Mouse (Mus musculus) monocyte, adult 5-6 weeks (primary cell): ENCODE measurements around the gene Myh14. TPM values are rescaled to one million over a fixed set of nuclear protein-coding genes. Genes with fewer than 3 reads are reported as not detected.
A peak's percentile ranks its signal among the peaks of the same experiment; 100 is the strongest.

ENCODE experiments used
- ATAC-seq: fragments of 153-309, 156-312 bp; replicated peaks from 2 replicates; pipeline ENCODE4 v1.8.0; 2017; ENCODE audit warnings: mild to moderate bottlenecking; ENCODE audit not compliant: low TSS enrichment, insufficient number of reproducible peaks, severe bottlenecking, poor library complexity, low FRiP score
- total RNA-seq: library from RNA; stranded (forward); fragments of 200-1000, 200-491, 200-594 nt; gene quantifications from 3 replicates; pipeline ENCODE4 v1.2.3, GENCODE M21; 2017

Myh14 gene
- total RNA-seq, 1 experiment from 2014 or later, result not detected

GRCm38 (mm10) chr7:44589946-44590345 is 80.7 kb downstream of the Myh14 start:
- ATAC-seq, result no peak

GRCm38 (mm10) chr7:44589149-44589548 is 81.5 kb downstream of the Myh14 start:
- ATAC-seq, result no peak

DNA sequence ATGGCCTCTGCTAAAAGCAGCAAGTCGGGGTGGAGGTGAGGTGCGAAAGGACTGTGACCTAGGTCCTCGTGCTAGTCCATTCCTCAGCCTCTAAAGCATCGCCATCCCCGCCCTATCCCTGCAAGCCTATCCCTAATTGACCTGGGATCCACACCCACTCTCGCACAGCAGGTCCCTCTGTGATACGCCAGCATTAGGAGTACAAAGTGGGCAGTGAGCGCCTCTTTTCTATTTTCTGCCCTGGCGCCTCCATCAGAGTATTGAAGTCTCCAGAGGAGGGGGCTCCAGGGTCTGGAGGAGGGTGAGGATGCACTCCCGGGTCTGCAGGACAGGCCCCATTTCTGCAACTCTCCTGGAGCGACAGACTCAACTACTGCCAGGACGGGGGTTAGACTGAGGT is 82.3 kb downstream of the Myh14 start:
- no peak for ATAC-seq

DNA sequence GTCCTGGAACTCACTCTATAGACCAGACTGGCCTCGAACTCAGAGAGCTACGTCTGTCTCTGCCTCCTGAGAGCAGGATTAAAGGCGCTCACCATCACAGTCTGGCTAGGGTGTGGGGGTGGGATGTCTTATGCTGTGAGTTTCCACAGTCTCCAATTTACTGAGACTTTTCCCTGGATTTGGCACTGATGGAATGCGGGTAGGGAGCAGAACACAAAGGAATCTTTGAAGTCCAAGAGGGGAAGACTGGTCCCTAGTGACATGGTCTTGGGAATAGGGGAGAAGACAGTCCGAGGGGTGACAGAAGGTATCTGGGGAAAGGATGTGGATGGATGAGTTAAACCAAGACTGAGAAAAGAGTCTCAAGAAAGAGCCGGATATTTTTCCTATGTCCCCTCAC is 83.0 kb downstream of the Myh14 start:
- no peak for ATAC-seq

GRCm38 (mm10) chr7:44586930-44587329 is 83.7 kb downstream of the Myh14 start:
- peak; percentile 18; the same call in 1 of the 2 replicates for ATAC-seq

- ATAC-seq, result no peak
Observed at GRCm38 (mm10) chr7:44586518-44586917, 84.1 kb downstream of the Myh14 start.

DNA sequence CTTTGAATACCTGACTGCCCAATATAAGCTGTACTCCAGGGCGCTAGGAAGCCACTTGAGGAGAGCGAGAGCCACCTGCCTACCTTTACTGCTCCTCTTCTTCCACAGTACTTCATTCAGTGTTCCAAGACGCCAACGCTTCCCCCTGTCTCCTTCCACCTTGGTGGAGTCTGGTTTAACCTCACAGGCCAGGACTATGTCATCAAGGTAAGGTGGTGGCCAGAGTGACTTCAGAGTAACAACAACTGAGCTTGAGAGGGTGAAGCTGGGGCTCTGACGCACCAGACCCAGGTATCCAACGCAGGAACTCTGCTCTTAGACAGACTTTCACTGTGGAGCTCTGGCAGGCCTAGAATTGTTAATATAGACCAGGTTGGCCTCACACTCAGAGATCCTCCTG is 85.0 kb downstream of the Myh14 start:
- no peak for ATAC-seq

- ATAC-seq, result no peak
Observed at GRCm38 (mm10) chr7:44584921-44585320, 85.7 kb downstream of the Myh14 start.

- no peak for ATAC-seq
Observed at GRCm38 (mm10) chr7:44584265-44584804, 86.3 kb downstream of the Myh14 start.

- ATAC-seq, result no peak
Observed at GRCm38 (mm10) chr7:44583146-44583545, 87.5 kb downstream of the Myh14 start.

DNA sequence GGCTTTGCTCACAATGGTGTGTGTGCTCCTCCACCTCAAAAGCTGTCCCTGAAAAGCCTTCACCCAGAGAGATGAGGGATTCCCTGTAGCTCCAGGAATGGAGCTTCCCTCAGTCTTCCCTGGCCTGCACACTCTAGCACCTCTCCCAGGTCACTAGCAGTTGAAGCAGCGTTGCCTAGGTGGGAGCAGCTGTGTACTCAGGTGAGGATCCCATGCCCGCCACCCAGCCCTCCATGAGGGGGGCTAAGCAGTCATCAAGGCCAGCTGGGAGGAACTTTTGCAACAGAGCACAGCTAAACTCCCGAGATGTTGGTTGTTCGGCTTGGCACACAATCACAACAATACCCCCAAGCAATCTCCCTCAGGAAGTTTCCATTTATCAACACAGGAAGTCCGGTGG is 87.9 kb downstream of the Myh14 start:
- no peak for ATAC-seq

DNA sequence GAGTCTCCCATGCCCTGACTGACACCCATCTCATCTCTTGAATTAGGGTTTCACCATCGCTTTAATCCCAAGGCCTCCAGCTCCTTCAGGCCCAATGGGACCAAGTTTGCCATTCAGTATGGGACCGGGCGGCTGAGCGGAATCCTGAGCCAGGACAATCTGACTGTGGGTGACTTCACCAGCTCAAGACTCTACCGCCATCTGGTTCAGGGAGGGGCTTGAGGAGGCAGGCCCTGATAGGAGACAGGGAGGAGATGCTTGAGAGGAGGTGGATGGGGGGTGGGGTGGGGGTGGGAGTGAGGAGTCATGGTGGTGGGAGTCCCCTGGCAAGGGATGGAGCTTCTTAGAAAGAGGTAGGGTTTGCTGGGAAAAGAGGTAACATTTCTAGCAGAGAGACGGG is 89.0 kb downstream of the Myh14 start:
- ATAC-seq, result no peak

- ATAC-seq, result no peak
Observed at GRCm38 (mm10) chr7:44576333-44576844, 94.3 kb downstream of the Myh14 start.

DNA sequence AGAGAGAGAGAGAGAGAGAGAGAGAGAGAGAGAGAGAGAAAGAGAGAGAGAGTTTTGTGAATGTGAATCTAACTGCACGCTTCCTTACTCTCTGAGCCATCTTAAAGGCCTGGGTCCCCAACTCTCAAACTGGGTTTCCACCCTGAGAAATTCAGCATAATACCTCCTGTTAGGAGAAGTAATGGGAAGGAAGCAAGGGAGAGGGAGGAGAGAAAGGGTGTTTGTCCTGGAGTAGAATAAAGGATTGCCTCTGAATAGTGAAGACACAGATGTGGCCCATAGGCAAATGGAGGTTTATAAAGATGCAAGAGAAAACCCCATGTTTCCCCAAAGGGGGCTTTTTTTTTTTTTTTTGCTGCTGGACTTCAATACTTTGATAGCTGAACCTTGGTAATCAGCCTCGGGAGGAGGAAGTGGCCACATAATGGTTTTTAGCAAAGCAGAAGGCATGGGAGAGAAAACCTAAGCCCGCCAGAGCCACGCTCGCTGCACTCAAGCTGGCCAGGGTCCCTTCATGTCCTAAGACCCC is 97.6 kb downstream of the Myh14 start:
- no peak for ATAC-seq

- peak; percentile 89 for ATAC-seq
Observed at GRCm38 (mm10) chr7:44572213-44572701, 98.4 kb downstream of the Myh14 start, which contains the start of gene Napsa. Napsa (plus strand) TSS chr7:44572380.

GRCm38 (mm10) chr7:44571811-44572210 is 98.8 kb downstream of the Myh14 start:
- no peak for ATAC-seq

GRCm38 (mm10) chr7:44570989-44571388 is 99.7 kb downstream of the Myh14 start:
- ATAC-seq, result 0 out of 2 replicates have a peak, but pooled peaks have one; percentile 2

DNA sequence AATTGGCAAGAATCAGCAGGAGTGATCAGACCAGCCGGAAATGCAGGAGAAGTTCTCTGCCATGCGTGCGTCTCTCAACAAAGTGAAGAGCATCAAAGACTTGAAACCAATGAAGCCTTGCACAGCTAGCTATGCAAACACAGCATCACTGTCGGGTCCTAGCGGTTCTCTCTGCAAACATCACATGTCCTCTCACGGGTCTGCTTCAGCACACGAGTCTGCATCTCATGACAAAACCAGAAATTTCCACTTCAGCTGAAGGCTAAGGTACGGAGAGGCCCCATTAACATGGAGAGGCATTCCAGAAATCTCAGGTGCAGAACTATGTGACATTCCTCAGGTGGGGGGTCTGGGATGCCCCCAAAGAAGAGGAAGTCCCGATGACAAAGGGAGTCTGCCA is 101.8 kb downstream of the Myh14 start:
- no peak for ATAC-seq

DNA sequence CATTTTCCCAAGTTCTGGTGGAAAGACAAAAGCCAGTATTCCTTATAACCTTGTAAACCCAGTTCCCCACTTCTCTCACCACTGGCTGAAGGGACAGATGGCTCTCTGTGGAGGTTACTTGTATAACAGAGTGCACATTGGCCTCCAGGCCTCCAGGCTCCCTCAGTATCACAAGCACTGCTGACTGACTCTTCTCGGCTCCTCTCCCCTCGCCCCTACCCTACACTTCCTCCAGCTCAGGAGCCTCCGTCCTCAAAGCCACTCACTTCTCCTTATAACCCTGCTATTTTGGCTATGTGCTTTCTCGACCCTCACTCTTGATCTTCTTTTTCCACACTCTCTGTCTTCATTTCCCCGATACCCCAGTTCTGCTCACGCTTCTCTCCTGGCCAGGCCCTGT is 105.2 kb downstream of the Myh14 start:
- ATAC-seq, result no peak

- no peak for ATAC-seq
Observed at GRCm38 (mm10) chr7:44564486-44564885, 106.2 kb downstream of the Myh14 start.
